Mouse (Mus musculus) small intestine, adult 2 months (tissue): ENCODE results near the gene 0610009B22Rik.
A peak's percentile ranks its signal among the peaks of the same experiment; 100 is the strongest.

Source experiments
- CTCF ChIP-seq: fragments of 200-500 bp; IDR thresholded peaks from 2 replicates; pipeline ENCODE4 v1.5.1; 2012; ENCODE audit warnings: low read depth, mild to moderate bottlenecking, control low read depth, inconsistent platforms, low read length, moderate library complexity, mixed read lengths; ENCODE audit not compliant: insufficient replicate concordance, insufficient read length; ENCODE audit errors: extremely low read depth
- POLR2A ChIP-seq: fragments of 200-500 bp; IDR thresholded peaks from 2 replicates; pipeline ENCODE4 v1.6.1; 2012; ENCODE audit warnings: low read depth, mild to moderate bottlenecking, control low read depth, inconsistent platforms, low read length, moderate library complexity

DNA sequence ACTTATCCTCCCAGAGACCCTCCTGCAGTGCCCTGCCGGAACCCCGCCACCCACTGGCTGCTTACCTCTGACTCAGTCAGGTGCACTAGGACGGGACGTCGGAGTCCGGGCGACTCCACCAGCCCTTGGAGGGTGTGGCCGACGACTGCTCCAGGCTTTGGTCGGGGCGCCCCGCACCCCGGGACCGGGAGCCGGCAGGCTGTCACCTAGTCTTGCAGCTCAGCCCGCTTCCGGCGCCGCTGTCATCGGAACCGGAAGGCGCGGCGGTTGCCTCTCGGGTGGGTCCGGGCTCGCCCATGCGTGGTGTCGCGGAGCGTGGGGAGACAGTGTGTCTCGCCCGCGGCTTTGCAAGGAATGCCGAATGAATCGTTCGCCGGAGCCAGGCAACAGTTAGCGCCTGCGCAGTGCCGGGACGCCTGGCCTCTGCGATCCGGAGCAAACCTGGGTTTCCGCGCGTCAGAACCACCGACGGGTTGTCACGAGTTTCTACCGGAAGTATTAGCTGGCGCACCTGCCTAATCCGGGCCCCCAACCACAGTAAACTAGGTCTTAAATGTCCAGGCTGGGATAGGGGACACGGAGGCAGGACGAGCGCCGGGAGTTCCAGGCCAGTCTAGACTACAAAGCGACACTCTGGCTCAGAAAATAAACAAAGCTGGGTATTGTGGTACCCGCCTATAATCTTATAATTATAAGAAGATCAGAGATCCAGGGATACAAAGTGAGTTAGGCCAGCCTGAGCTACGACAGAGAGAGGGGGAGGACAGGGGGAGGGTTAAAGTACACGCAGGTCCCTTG lies 53.0 kb downstream of the 0610009B22Rik start, which contains the start of gene Rmnd5b:
- TF ChIP-seq POLR2A (peak; percentile 46), CTCF (0 out of 2 replicates have a peak, but pooled peaks have one; percentile 27)
